Mouse (Mus musculus) midbrain, embryonic 16.5 days (tissue): ENCODE measurements around the gene Hoxc9. TPM values are rescaled to one million over a fixed set of nuclear protein-coding genes. Genes with fewer than 3 reads are reported as not detected.

Source experiments
- ATAC-seq: fragments of 200-750 bp; cut with Nextera tagmentation; 2 replicates; pipeline ENCODE4 v1.8.0; 2017; ENCODE audit warnings: moderate TSS enrichment
- H3K27ac ChIP-seq: fragments of 300-500 bp; sonication (generic); 2 replicates; pipeline ENCODE4 v1.5.1; 2014; ENCODE audit warnings: mild to moderate bottlenecking, low read length, mixed read lengths
- H3K27me3 ChIP-seq: fragments of 300-500 bp; sonication (generic); 2 replicates; pipeline ENCODE4 v1.6.1; 2014; ENCODE audit warnings: low read depth, low read length, mixed read lengths; ENCODE audit not compliant: control insufficient read depth, insufficient read depth
- H3K36me3 ChIP-seq: fragments of 300-500 bp; sonication (generic); 2 replicates; pipeline ENCODE4 v1.6.1; 2014; ENCODE audit warnings: mild to moderate bottlenecking, low read length, moderate library complexity, mixed read lengths; ENCODE audit not compliant: control insufficient read depth, insufficient read depth
- H3K4me1 ChIP-seq: fragments of 300-500 bp; sonication (generic); 2 replicates; pipeline ENCODE4 v1.6.1; 2014; ENCODE audit warnings: mild to moderate bottlenecking, low read length, mixed read lengths; ENCODE audit not compliant: control insufficient read depth, insufficient read depth
- H3K4me2 ChIP-seq: fragments of 300-500 bp; sonication (generic); 2 replicates; pipeline ENCODE4 v1.6.1; 2014; ENCODE audit warnings: mild to moderate bottlenecking, low read length, mixed read lengths
- H3K4me3 ChIP-seq: fragments of 300-500 bp; sonication (generic); 2 replicates; pipeline ENCODE4 v1.5.1; 2014; ENCODE audit warnings: low read depth, mild to moderate bottlenecking, low read length, moderate library complexity, mixed read lengths
- H3K9ac ChIP-seq: fragments of 300-500 bp; sonication (generic); 2 replicates; pipeline ENCODE4 v1.6.1; 2014; ENCODE audit warnings: low read depth, low read length, mixed read lengths
- H3K9me3 ChIP-seq: fragments of 300-500 bp; sonication (generic); replicated peaks from 2 replicates; pipeline ENCODE4 v1.6.1; 2014; ENCODE audit warnings: mild to moderate bottlenecking, low read length, mixed read lengths; ENCODE audit not compliant: control insufficient read depth, poor library complexity, severe bottlenecking
- WGBS: fragments of 180-500 bp; shearing (Covaris S2); extraction: QIAGEN DNeasy Blood & Tissue Kit; methylation state at CpG from one replicate; pipeline ENCODE4 v1.1.7; 2014; 5-methylcytosine and 5-hydroxymethylcytosine counted together
- polyA plus RNA-seq: library from polyadenylated mRNA; unstranded; fragments of >200 nt; fragmentation: Nextera tagmentation; extraction: Ambion mirVana; gene quantifications from 2 replicates; pipeline ENCODE4 v1.2.1, GENCODE M21; 2015

Hoxc9 gene
- polyA plus RNA-seq, 1 experiment from 2014 or later: not detected

DNA sequence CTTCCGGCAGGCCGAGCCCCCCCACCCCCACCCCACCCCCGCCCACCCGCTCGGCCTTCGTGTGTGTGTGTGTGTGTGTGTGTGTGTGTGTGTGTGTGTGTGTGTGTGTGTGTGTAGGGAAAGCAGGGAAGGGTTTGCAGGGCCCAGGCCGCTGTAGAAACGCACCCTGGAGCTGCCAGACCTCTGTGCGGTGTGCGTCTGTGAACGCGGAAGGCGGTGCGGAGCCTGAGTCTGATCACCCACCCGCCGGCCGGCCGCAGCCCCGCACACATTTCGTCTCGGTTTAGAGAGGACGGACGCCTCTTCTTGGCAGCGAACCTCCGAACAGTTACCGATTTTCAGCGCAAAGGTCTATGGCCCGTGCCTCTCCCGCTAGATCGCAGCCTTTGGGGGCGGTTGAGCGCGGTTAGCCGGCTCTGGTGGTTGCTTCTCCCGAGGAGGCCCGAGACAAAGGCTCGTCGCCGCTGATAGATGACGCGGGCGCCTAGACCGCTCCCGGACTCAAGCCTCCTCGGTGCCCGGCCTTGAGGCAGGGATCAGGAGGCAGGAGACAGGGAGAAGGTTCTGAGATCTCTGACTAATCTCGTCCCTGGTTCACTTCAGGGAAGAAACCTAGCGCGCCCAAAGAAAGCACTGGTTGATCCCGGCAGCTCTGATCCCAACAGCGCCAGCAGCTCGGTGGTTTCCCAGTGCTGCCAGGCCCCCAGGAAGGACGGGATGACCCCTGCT, 33.3 kb upstream of the Hoxc9 start:
- Histone ChIP-seq H3K4me1 (no peaks in the 10 kb centered on the region; the same call in 1 of the 2 replicates), H3K4me3 (peak overlapping the region; percentile 10), H3K4me2 (peak overlapping the region; percentile 31; the same call in 1 of the 2 replicates), H3K27ac (no peak overlapping the region), H3K9ac (no peak overlapping the region), H3K36me3 (no peaks in the 10 kb centered on the region), H3K27me3 (peaks cover 91% of the 10 kb centered on the region), H3K9me3 (no peaks in the 10 kb centered on the region)
- no peak for ATAC-seq
- under 1% methylated on average over 46 of the region's 53 CpGs for WGBS

GRCm38 (mm10) chr15:102943468-102943813, 32.8 kb upstream of the Hoxc9 start:
- no peak overlapping the region for H3K27ac ChIP-seq
- H3K4me2 ChIP-seq: no peak overlapping the region
- H3K9ac ChIP-seq: no peak overlapping the region
- no peaks in the 10 kb centered on the region for H3K36me3 ChIP-seq
- no peak overlapping the region for H3K4me3 ChIP-seq
- no peaks in the 10 kb centered on the region for H3K9me3 ChIP-seq
- ATAC-seq: no peak
- no peaks in the 10 kb centered on the region; the same call in 1 of the 2 replicates for H3K4me1 ChIP-seq
- 2% methylated on average over 5 of the region's 5 CpGs for WGBS
- peaks cover 91% of the 10 kb centered on the region for H3K27me3 ChIP-seq

DNA sequence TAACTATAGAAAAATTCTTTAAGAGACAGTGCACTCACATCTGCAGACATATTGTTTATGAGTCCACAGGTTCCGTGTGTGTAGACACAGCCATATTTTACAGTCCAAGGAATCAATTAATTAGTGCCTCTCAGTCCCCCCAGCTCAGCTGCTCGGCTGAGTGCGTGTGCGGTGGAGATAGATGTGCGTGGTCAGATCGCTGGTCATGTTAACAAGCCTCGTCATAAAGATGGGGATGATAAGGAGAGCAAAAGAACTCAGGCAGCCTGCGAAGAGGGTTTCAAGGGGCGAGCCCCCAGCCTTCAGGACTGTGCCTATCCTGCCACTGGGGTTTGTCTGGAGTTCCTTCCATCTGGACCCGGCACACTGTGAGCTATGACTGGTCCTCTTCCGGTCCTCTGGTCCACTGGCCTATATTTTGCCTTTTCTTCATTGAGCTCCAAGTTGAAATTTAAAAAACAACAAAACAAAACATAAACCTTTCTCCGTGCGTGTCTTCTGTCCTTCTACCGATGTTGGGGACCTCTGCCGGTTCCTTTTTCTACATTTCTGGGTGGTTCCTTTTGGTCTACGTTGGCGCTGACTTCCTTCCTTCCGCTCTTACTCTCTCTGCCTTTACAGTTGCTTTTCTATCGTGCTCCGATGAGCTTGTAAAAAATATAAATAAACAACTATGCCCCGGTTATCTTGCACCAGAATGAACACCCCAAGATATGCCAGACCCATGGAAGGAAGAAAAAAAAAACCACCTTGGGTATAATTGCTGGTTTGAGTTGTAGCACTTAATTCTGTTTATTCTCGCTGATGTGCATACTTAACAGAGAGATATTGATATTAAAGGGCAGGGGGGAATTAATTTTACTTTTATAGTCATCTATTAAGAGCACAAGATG, 30.8 kb upstream of the Hoxc9 start:
- Histone ChIP-seq H3K4me3 (no peak overlapping the region), H3K4me1 (no peaks in the 10 kb centered on the region; the same call in 1 of the 2 replicates), H3K27ac (no peak overlapping the region), H3K9me3 (no peaks in the 10 kb centered on the region), H3K27me3 (peaks cover 88% of the 10 kb centered on the region), H3K4me2 (no peak overlapping the region), H3K9ac (no peak overlapping the region), H3K36me3 (no peaks in the 10 kb centered on the region)
- ATAC-seq: no peak
- 11% methylated on average over 22 of the region's 22 CpGs for WGBS

- Histone ChIP-seq H3K4me2 (no peak overlapping the region), H3K9ac (no peak overlapping the region), H3K27ac (no peak overlapping the region), H3K9me3 (no peaks in the 10 kb centered on the region), H3K4me1 (no peaks in the 10 kb centered on the region; the same call in 1 of the 2 replicates), H3K4me3 (no peak overlapping the region), H3K36me3 (no peaks in the 10 kb centered on the region), H3K27me3 (peaks cover 88% of the 10 kb centered on the region)
- WGBS: 1% methylated on average over 9 of the region's 9 CpGs
- ATAC-seq: no peak
Observed at GRCm38 (mm10) chr15:102947276-102947675, 29.0 kb upstream of the Hoxc9 start.

DNA sequence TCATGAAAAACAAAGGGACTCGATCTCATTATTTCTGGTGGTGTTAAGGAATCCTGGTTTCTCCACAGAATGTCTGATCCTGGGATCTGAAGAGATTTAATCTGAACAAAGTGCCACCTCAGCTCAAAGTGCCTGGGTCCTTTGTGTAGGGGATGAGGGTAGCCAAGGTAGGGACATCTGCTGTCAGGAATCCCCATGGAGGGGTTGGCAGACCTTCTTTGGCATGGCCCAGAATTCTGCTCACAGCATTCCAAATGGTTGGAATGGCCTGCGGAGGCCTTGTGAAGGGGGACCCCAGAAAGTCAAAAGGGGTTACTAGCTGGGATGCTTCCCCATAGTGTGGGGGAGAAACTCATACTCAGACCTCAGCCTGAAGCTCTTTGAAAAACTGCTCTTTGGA, 27.4 kb upstream of the Hoxc9 start:
- Histone ChIP-seq H3K9me3 (no peaks in the 10 kb centered on the region), H3K9ac (no peak overlapping the region), H3K27ac (no peak overlapping the region), H3K36me3 (no peaks in the 10 kb centered on the region), H3K27me3 (peaks cover 92% of the 10 kb centered on the region), H3K4me3 (no peak overlapping the region), H3K4me2 (no peak overlapping the region), H3K4me1 (no peaks in the 10 kb centered on the region)
- no peak for ATAC-seq
- 4% methylated on average over 2 of the region's 2 CpGs for whole genome bisulfite sequencing

GRCm38 (mm10) chr15:102949696-102950095, 26.5 kb upstream of the Hoxc9 start:
- Histone ChIP-seq H3K4me3 (no peak overlapping the region), H3K9ac (no peak overlapping the region), H3K4me2 (no peak overlapping the region), H3K27me3 (peaks cover 92% of the 10 kb centered on the region), H3K4me1 (no peaks in the 10 kb centered on the region), H3K36me3 (no peaks in the 10 kb centered on the region), H3K9me3 (no peaks in the 10 kb centered on the region), H3K27ac (no peak overlapping the region)
- WGBS: 3% methylated on average over 20 of the region's 20 CpGs
- ATAC-seq: no peak

- Histone ChIP-seq H3K4me2 (no peak overlapping the region), H3K36me3 (no peaks in the 10 kb centered on the region), H3K27me3 (peaks cover 90% of the 10 kb centered on the region), H3K9me3 (no peaks in the 10 kb centered on the region), H3K4me3 (no peak overlapping the region), H3K4me1 (no peaks in the 10 kb centered on the region), H3K27ac (no peak overlapping the region), H3K9ac (no peak overlapping the region)
- WGBS: 8% methylated on average over 2 of the region's 2 CpGs
- ATAC-seq: no peak
Observed at GRCm38 (mm10) chr15:102950877-102951276, 25.4 kb upstream of the Hoxc9 start.

- no peaks in the 10 kb centered on the region for H3K36me3 ChIP-seq
- H3K9me3 ChIP-seq: no peaks in the 10 kb centered on the region
- H3K27me3 ChIP-seq: peaks cover 90% of the 10 kb centered on the region
- H3K27ac ChIP-seq: no peak overlapping the region
- H3K9ac ChIP-seq: no peak overlapping the region
- 4% methylated on average over 6 of the region's 6 CpGs for WGBS
- no peak overlapping the region for H3K4me3 ChIP-seq
- ATAC-seq: no peak
- no peaks in the 10 kb centered on the region for H3K4me1 ChIP-seq
- no peak overlapping the region for H3K4me2 ChIP-seq
Observed at GRCm38 (mm10) chr15:102953561-102953960, 22.7 kb upstream of the Hoxc9 start.
